Comparison of ENCODE assay signal across 10 mouse cellular contexts in the genomic region with DNA sequence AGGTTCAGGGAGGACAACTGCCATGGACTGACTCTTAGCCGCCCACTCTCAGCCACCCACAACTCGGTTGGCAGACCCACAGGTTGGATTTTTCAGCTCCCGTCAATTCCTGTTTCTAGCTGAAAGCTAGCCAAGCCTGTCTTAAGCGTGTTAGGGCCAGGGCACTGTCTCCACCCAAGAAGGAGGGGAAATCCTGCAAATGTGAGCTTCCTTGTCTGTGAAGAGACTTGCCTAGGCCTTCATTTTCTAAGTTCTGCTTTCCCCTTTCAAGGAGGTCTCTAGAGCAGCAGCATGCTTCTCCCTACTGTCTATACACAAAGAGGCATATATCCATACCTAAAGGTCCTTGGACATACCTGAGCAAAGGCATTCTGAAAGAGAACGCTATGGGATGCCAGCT. TPM values are rescaled to one million over a fixed set of nuclear protein-coding genes. Genes with fewer than 3 reads are reported as not detected.
DNase-seq lines count a peak whose midpoint lies in the region; ATAC-seq and TF ChIP-seq lines count a peak whose summit lies in the region.
"Had no signal": no experiment of that assay in that cellular context is flagged by ENCODE, and none has a peak within 500 bp of the region (broad histone marks: within the 10 kb centered on the region; RNA-seq: fewer than 3 reads in every experiment).

No protein-coding gene starts in this region.

- no peaks in the 10 kb centered on the region for H3K36me3 ChIP-seq in heart, embryonic 11.5 days (ENCODE audit: control insufficient read depth, insufficient read depth, low read length)
- no peaks in the 10 kb centered on the region for H3K36me3 ChIP-seq in forebrain, embryonic 16.5 days (ENCODE audit: control insufficient read depth, insufficient read depth)
- H3K36me3 ChIP-seq in midbrain, embryonic 16.5 days (ENCODE audit: control insufficient read depth, insufficient read depth, low read length), result peaks cover 5% of the 10 kb centered on the region; the same call in 1 of the 2 replicates

- no peak for TF ChIP-seq CTCF in bone marrow macrophage, adult 2 months (IDR thresholded peaks at IDR 0.05; ENCODE audit: low read depth, low read length)

- H3K4me3 ChIP-seq in heart, embryonic 11.5 days (ENCODE audit: low read depth, low read length), result no peak overlapping the region
- H3K4me3 ChIP-seq in bone marrow macrophage, adult 2 months (ENCODE audit: insufficient read depth, low read length), result peak overlapping the region; percentile 81
- H3K4me3 ChIP-seq in forebrain, embryonic 16.5 days (replicated peaks; ENCODE audit: low read length), result peak overlapping the region; percentile 56
- peak overlapping the region; percentile 46 for H3K4me3 ChIP-seq in midbrain, embryonic 16.5 days (ENCODE audit: low read depth, low read length)

- H3K9me3 ChIP-seq in heart, embryonic 11.5 days (replicated peaks; ENCODE audit: control insufficient read depth, low read length), result no peaks in the 10 kb centered on the region
- H3K9me3 ChIP-seq in forebrain, embryonic 16.5 days (ENCODE audit: control insufficient read depth, low read length), result no peaks in the 10 kb centered on the region
- H3K9me3 ChIP-seq in midbrain, embryonic 16.5 days (replicated peaks; ENCODE audit: control insufficient read depth, low read length, poor library complexity, severe bottlenecking), result no peaks in the 10 kb centered on the region

- H3K27ac ChIP-seq in heart, embryonic 11.5 days (ENCODE audit: low read depth, low read length), result no peak overlapping the region
- peak overlapping the region; percentile 25; the same call in 1 of the 2 replicates for H3K27ac ChIP-seq in bone marrow macrophage, adult 2 months (ENCODE audit: insufficient read depth, low read depth, low read length)
- no peak overlapping the region for H3K27ac ChIP-seq in forebrain, embryonic 16.5 days (ENCODE audit: low read length)
- H3K27ac ChIP-seq in midbrain, embryonic 16.5 days (ENCODE audit: low read length), result 0 out of 2 replicates have a peak overlapping the region, but pooled peaks have one; percentile 38

- H3K4me2 ChIP-seq in heart, embryonic 11.5 days, result no peak overlapping the region
- H3K4me2 ChIP-seq in forebrain, embryonic 16.5 days (ENCODE audit: low read length), result peak overlapping the region; percentile 46
- H3K4me2 ChIP-seq in midbrain, embryonic 16.5 days (ENCODE audit: low read length), result peak overlapping the region; percentile 69

- H3K4me1 ChIP-seq in heart, embryonic 11.5 days (ENCODE audit: control insufficient read depth, insufficient read depth, low read length), result no peaks in the 10 kb centered on the region
- H3K4me1 ChIP-seq in bone marrow macrophage, adult 2 months (ENCODE audit: control insufficient read depth, insufficient read depth, low read length), result peaks cover 10% of the 10 kb centered on the region
- H3K4me1 ChIP-seq in forebrain, embryonic 16.5 days (replicated peaks; ENCODE audit: control insufficient read depth, insufficient read depth, low read length), result peaks cover 7% of the 10 kb centered on the region
- peaks cover 9% of the 10 kb centered on the region for H3K4me1 ChIP-seq in midbrain, embryonic 16.5 days (ENCODE audit: control insufficient read depth, insufficient read depth, low read length)

- no peak for TF ChIP-seq POLR2A in bone marrow macrophage, adult 2 months (IDR thresholded peaks at IDR 0.05; ENCODE audit: borderline replicate concordance, low read depth, low read length)

- peak; percentile 3 for DNase-seq in heart, adult 8-10 months (ENCODE audit: low spot score)
- no peak for DNase-seq in urinary bladder, postnatal 10 days (ENCODE audit: low spot score)
- no peak for DNase-seq in kidney, postnatal 4 days
- DNase-seq in kidney, postnatal 25 days, result no peak
- DNase-seq: adrenal gland, adult 2 months; heart, postnatal 10 days had no signal

- ATAC-seq in heart, embryonic 11.5 days (replicated peaks; ENCODE audit: insufficient number of reproducible peaks, low FRiP score, low TSS enrichment), result no peak
- no peak for ATAC-seq in forebrain, embryonic 16.5 days
- no peak for ATAC-seq in midbrain, embryonic 16.5 days

- WGBS in heart, embryonic 11.5 days (ENCODE audit: insufficient replicate concordance), result 84% methylated on average over 5 of the region's 5 CpGs
- WGBS in forebrain, embryonic 16.5 days, result 86% methylated on average over 5 of the region's 5 CpGs
- 72% methylated on average over 5 of the region's 5 CpGs for WGBS in midbrain, embryonic 16.5 days

- no peaks in the 10 kb centered on the region for H3K27me3 ChIP-seq in heart, embryonic 11.5 days (ENCODE audit: control insufficient read depth, insufficient read depth, low read length)
- H3K27me3 ChIP-seq in forebrain, embryonic 16.5 days (replicated peaks; ENCODE audit: control insufficient read depth, insufficient read depth, low read length), result no peaks in the 10 kb centered on the region
- H3K27me3 ChIP-seq in midbrain, embryonic 16.5 days (ENCODE audit: control insufficient read depth, insufficient read depth, low read depth, low read length), result no peaks in the 10 kb centered on the region

- H3K9ac ChIP-seq in heart, embryonic 11.5 days (ENCODE audit: low read depth, low read length), result no peak overlapping the region
- peak overlapping the region; percentile 40; the same call in 1 of the 2 replicates for H3K9ac ChIP-seq in forebrain, embryonic 16.5 days (replicated peaks; ENCODE audit: low read depth, low read length)
- H3K9ac ChIP-seq in midbrain, embryonic 16.5 days (ENCODE audit: low read depth, low read length), result peak overlapping the region; percentile 70

RNA-seq across cellular contexts. Expression of gene Ids, which starts 1.4 kb away (rescaled TPM):
- 10 to 100 TPM; 22.4 to 27.2 (median 25.5) TPM for total RNA-seq in heart, adult 8-10 months (2022)
- polyA plus RNA-seq in heart, embryonic 11.5 days (2014; fragmentation: Nextera tagmentation; extraction: Ambion mirVana), result 1.2 and 1.3 TPM in 2 replicates
- polyA plus RNA-seq in bone marrow macrophage, adult 2 months (2012; ENCODE audit: insufficient read depth, insufficient read length, missing spikeins), result 60.9 and 73.6 TPM in 2 replicates
- polyA plus RNA-seq in forebrain, embryonic 16.5 days (2015; fragmentation: Nextera tagmentation; extraction: Ambion mirVana), result 16.1 and 16.8 TPM in 2 replicates
- polyA plus RNA-seq in midbrain, embryonic 16.5 days (2015; fragmentation: Nextera tagmentation; extraction: Ambion mirVana), result 17.3 and 19.3 TPM in 2 replicates

RNA-seq across cellular contexts. Expression of gene 1110012L19Rik, which starts 22.2 kb away (rescaled TPM):
- total RNA-seq in heart, adult 8-10 months (2022), result 10 to 100 TPM; 15.3 to 17.5 (median 16.2) TPM
- polyA plus RNA-seq in heart, embryonic 11.5 days (2014; fragmentation: Nextera tagmentation; extraction: Ambion mirVana), result 25.9 and 29.6 TPM in 2 replicates
- 15.1 and 18.1 TPM in 2 replicates for polyA plus RNA-seq in bone marrow macrophage, adult 2 months (2012; ENCODE audit: insufficient read depth, insufficient read length, missing spikeins)
- polyA plus RNA-seq in forebrain, embryonic 16.5 days (2015; fragmentation: Nextera tagmentation; extraction: Ambion mirVana), result 39.1 and 42.6 TPM in 2 replicates
- polyA plus RNA-seq in midbrain, embryonic 16.5 days (2015; fragmentation: Nextera tagmentation; extraction: Ambion mirVana), result 39.6 and 42.3 TPM in 2 replicates

Comparison
In these comparisons a context has a peak if more than half of its experiments do, and no peak if none do; other contexts are left out.
1. H3K27ac ChIP-seq: peak in bone marrow macrophage, adult 2 months (single experiment) and midbrain, embryonic 16.5 days (single experiment); none in heart, embryonic 11.5 days (single experiment) and forebrain, embryonic 16.5 days (single experiment).